Mouse (Mus musculus): ENCODE data around the gene Ikzf5. TPM values are rescaled to one million over a fixed set of nuclear protein-coding genes. Genes with fewer than 3 reads are reported as not detected.

The Ikzf5 gene
- polyA plus RNA-seq, 1 experiment from 2014 or later: 15.9 TPM

Other genes with a start within 250 kb of the Ikzf5 start
- gene 5430419D17Rik, start 236.1 kb downstream of the Ikzf5 start, polyA plus RNA-seq (2015; fragmentation: Nextera tagmentation; extraction: Ambion mirVana): 0.03 TPM in 1 of 2 replicates, not detected in the other
- gene Cuzd1, start 88.2 kb downstream of the Ikzf5 start, polyA plus RNA-seq (2015; fragmentation: Nextera tagmentation; extraction: Ambion mirVana): not detected in 2 replicates
- gene Fam24b, start 81.0 kb downstream of the Ikzf5 start, polyA plus RNA-seq (2015; fragmentation: Nextera tagmentation; extraction: Ambion mirVana): not detected in 2 replicates
- not detected in 2 replicates for gene Fam24a, start 76.7 kb downstream of the Ikzf5 start, polyA plus RNA-seq (2015; fragmentation: Nextera tagmentation; extraction: Ambion mirVana)
- 21.9 and 24.2 TPM in 2 replicates for gene 2310057M21Rik, start 47.8 kb downstream of the Ikzf5 start, polyA plus RNA-seq (2015; fragmentation: Nextera tagmentation; extraction: Ambion mirVana)
- 33.7 TPM in 2 replicates for gene Pstk, start 39.4 kb downstream of the Ikzf5 start, polyA plus RNA-seq (2015; fragmentation: Nextera tagmentation; extraction: Ambion mirVana)
- gene Acadsb, start 80 bp upstream of the Ikzf5 start, polyA plus RNA-seq (2015; fragmentation: Nextera tagmentation; extraction: Ambion mirVana): 114 and 122 TPM in 2 replicates
- 0.20 and 0.92 TPM in 2 replicates for gene Hmx3, start 132.3 kb upstream of the Ikzf5 start, polyA plus RNA-seq (2015; fragmentation: Nextera tagmentation; extraction: Ambion mirVana)
- gene Hmx2, start 138.3 kb upstream of the Ikzf5 start, polyA plus RNA-seq (2015; fragmentation: Nextera tagmentation; extraction: Ambion mirVana): 0.93 and 1.1 TPM in 2 replicates
- 190 and 192 TPM in 2 replicates for gene Bub3, start 149.7 kb upstream of the Ikzf5 start, polyA plus RNA-seq (2015; fragmentation: Nextera tagmentation; extraction: Ambion mirVana)